Mouse (Mus musculus) hindbrain, embryonic 14.5 days (tissue): Measurements from ENCODE around the gene Tbx15. TPM values are rescaled to one million over a fixed set of nuclear protein-coding genes. Genes with fewer than 3 reads are reported as not detected.

ENCODE experiments used
- microRNA-seq: library from miRNA; unstranded; fragments of <30 nt; microRNA quantifications from one replicate; pipeline ENCODE4, GENCODE M21; 2016
- polyA plus RNA-seq: library from polyadenylated mRNA; unstranded; fragments of >200 nt; fragmentation: Nextera tagmentation; extraction: Ambion mirVana; gene quantifications from 2 replicates; pipeline ENCODE4 v1.2.1, GENCODE M21; 2014

Tbx15 gene
- polyA plus RNA-seq, 1 experiment from 2014 or later = 0.32 TPM

Small RNA genes within 50 kb of the gene (microRNA-seq; reads per million reads assigned to microRNA genes)
- not detected for gene Mir6481

Other genes starting within 250 kb of the Tbx15 start
- gene Wars2, start 99.3 kb upstream of the Tbx15 start, polyA plus RNA-seq = 4.6 and 5.4 TPM in 2 replicates